Mouse (Mus musculus) kidney, embryonic 16.5 days (tissue): Measurements from ENCODE around the gene Asah2. TPM values are rescaled to one million over a fixed set of nuclear protein-coding genes. Genes with fewer than 3 reads are reported as not detected.

Experiments used
- ATAC-seq: fragments of 200-750 bp; cut with Nextera tagmentation; 2 replicates; pipeline ENCODE4 v1.8.0; 2017; ENCODE audit warnings: moderate TSS enrichment; ENCODE audit not compliant: low FRiP score, low TSS enrichment
- H3K27ac ChIP-seq: fragments of 300-500 bp; sonication (generic); 2 replicates; pipeline ENCODE4 v1.5.1; 2014; ENCODE audit warnings: low read length
- H3K27me3 ChIP-seq: fragments of 300-500 bp; sonication (generic); 2 replicates; pipeline ENCODE4 v1.6.1; 2014; ENCODE audit warnings: low read length, control low read depth, mixed read lengths; ENCODE audit not compliant: insufficient read depth
- H3K36me3 ChIP-seq: fragments of 300-500 bp; sonication (generic); 2 replicates; pipeline ENCODE4 v1.6.1; 2014; ENCODE audit warnings: low read length, control low read depth, mixed read lengths; ENCODE audit not compliant: insufficient read depth
- H3K4me1 ChIP-seq: fragments of 300-500 bp; sonication (generic); 2 replicates; pipeline ENCODE4 v1.6.1; 2014; ENCODE audit warnings: low read length, control low read depth, mixed read lengths; ENCODE audit not compliant: insufficient read depth
- H3K4me2 ChIP-seq: fragments of 300-500 bp; sonication (generic); replicated peaks from 2 replicates; pipeline ENCODE4 v1.6.1; 2014; ENCODE audit warnings: low read depth, low read length
- H3K4me3 ChIP-seq: fragments of 300-500 bp; sonication (generic); 2 replicates; pipeline ENCODE4 v1.5.1; 2014; ENCODE audit warnings: mild to moderate bottlenecking, low read length
- H3K9ac ChIP-seq: fragments of 300-500 bp; sonication (generic); replicated peaks from 2 replicates; pipeline ENCODE4 v1.6.1; 2014; ENCODE audit warnings: low read length
- H3K9me3 ChIP-seq: fragments of 300-500 bp; sonication (generic); 2 replicates; pipeline ENCODE4 v1.6.1; 2016; ENCODE audit warnings: low read length, control low read depth
- WGBS: fragments of 180-500 bp; shearing (Covaris S2); extraction: QIAGEN DNeasy Blood & Tissue Kit; methylation state at CpG from one replicate; pipeline ENCODE4 v1.1.7; 2014; 5-methylcytosine and 5-hydroxymethylcytosine counted together
- polyA plus RNA-seq: library from polyadenylated mRNA; unstranded; fragments of >200 nt; fragmentation: Nextera tagmentation; extraction: Ambion mirVana; gene quantifications from 2 replicates; pipeline ENCODE4 v1.2.1, GENCODE M21; 2015

Asah2 gene
- polyA plus RNA-seq, 1 experiment from 2014 or later = 2.0 TPM

- Histone ChIP-seq H3K4me2 (no peak overlapping the region), H3K36me3 (peaks cover 14% of the 10 kb centered on the region; the same call in 1 of the 2 replicates), H3K27me3 (no peaks in the 10 kb centered on the region), H3K9ac (no peak overlapping the region), H3K9me3 (no peaks in the 10 kb centered on the region), H3K4me3 (no peak overlapping the region), H3K27ac (no peak overlapping the region), H3K4me1 (no peaks in the 10 kb centered on the region)
- ATAC-seq = no peak
- 91% methylated on average over 8 of the region's 8 CpGs for WGBS
Measured at GRCm38 (mm10) chr19:32129281-32129680, 21.3 kb upstream of the Asah2 start.

DNA sequence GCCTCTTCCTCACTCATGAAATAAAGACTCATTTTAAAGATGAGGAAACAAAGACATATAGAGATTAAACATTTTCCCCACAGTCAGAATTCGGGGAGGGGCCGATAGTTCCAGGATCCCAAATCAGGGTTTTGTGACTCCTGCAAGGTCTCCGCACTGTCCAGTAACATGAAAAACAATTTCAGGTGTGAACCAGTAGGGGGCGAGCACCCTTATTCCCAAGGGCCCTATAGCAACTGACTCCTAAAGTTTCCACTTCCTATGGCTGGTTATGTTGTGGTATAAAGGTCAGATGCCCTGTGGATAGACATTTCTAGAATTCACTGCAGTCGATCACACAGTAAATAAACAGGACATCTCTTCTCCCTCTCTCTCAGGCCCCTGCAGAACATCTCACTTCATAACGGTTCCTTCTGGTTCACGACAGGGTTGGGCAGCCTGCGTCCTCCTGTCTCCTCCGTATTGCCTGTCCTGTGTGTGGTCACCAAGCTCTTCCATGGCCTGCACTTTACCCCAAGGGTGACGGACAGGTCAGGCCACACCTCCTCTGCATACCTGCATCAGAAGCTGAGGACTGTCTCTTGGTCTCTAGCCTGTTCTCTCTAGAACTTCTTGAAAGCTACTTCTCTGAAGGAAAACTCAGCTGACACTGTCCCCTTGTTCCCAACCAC is 19.3 kb upstream of the Asah2 start:
- Histone ChIP-seq H3K4me1 (no peaks in the 10 kb centered on the region), H3K9me3 (no peaks in the 10 kb centered on the region), H3K4me3 (no peak overlapping the region), H3K27ac (no peak overlapping the region), H3K9ac (no peak overlapping the region), H3K4me2 (no peak overlapping the region), H3K27me3 (no peaks in the 10 kb centered on the region), H3K36me3 (peaks cover 21% of the 10 kb centered on the region; the same call in 1 of the 2 replicates)
- ATAC-seq = peak; percentile 77; the same call in 1 of the 2 replicates
- WGBS = 74% methylated on average over 10 of the region's 10 CpGs

GRCm38 (mm10) chr19:32124155-32124554 is 16.1 kb upstream of the Asah2 start:
- Histone ChIP-seq H3K4me3 (no peak overlapping the region), H3K9me3 (no peaks in the 10 kb centered on the region), H3K36me3 (peaks cover 22% of the 10 kb centered on the region; the same call in 1 of the 2 replicates), H3K4me2 (no peak overlapping the region), H3K4me1 (no peaks in the 10 kb centered on the region), H3K27ac (no peak overlapping the region), H3K9ac (no peak overlapping the region), H3K27me3 (no peaks in the 10 kb centered on the region)
- no peak for ATAC-seq
- 72% methylated on average over 9 of the region's 9 CpGs for WGBS

- no peaks in the 10 kb centered on the region for H3K4me1 ChIP-seq
- WGBS = 93% methylated on average over 5 of the region's 5 CpGs
- no peak for ATAC-seq
Measured at GRCm38 (mm10) chr19:32123196-32123595, 15.2 kb upstream of the Asah2 start.

DNA sequence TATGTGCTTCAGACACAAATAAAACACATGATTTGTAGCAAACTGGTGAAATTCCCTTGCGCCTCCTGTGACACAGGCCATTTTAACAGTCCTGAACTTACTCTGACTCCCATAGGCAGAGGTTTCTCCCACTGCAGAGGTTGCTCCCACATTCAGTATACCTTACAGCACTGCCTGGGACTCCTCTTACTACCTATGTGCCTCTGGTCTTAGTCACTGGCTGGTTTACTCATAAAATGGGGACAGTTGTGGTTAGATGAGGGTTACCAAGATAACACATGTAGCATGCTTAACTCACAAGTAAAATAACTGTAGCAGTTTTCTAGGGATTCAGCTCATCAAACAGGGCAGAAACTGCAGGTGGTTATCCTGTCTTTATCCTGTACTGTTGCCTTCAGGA is 12.8 kb upstream of the Asah2 start:
- no peaks in the 10 kb centered on the region for H3K27me3 ChIP-seq
- WGBS = 44% methylated on average over 1 of the region's 1 CpGs
- no peaks in the 10 kb centered on the region for H3K9me3 ChIP-seq
- ATAC-seq = 0 out of 2 replicates have a peak, but pooled peaks have one; percentile 9
- no peak overlapping the region for H3K9ac ChIP-seq
- H3K36me3 ChIP-seq = peaks cover 12% of the 10 kb centered on the region; the same call in 1 of the 2 replicates
- no peak overlapping the region for H3K4me3 ChIP-seq
- H3K27ac ChIP-seq = no peak overlapping the region
- no peak overlapping the region for H3K4me2 ChIP-seq
- H3K4me1 ChIP-seq = no peaks in the 10 kb centered on the region

More at GRCm38 (mm10) chr19:32123196-32123595, 15.2 kb upstream of the Asah2 start:
- H3K9ac ChIP-seq = no peak overlapping the region
- peaks cover 17% of the 10 kb centered on the region; the same call in 1 of the 2 replicates for H3K36me3 ChIP-seq
- no peak overlapping the region for H3K4me2 ChIP-seq
- no peaks in the 10 kb centered on the region for H3K9me3 ChIP-seq
- H3K27me3 ChIP-seq = no peaks in the 10 kb centered on the region
- H3K27ac ChIP-seq = no peak overlapping the region
- no peak overlapping the region for H3K4me3 ChIP-seq

DNA sequence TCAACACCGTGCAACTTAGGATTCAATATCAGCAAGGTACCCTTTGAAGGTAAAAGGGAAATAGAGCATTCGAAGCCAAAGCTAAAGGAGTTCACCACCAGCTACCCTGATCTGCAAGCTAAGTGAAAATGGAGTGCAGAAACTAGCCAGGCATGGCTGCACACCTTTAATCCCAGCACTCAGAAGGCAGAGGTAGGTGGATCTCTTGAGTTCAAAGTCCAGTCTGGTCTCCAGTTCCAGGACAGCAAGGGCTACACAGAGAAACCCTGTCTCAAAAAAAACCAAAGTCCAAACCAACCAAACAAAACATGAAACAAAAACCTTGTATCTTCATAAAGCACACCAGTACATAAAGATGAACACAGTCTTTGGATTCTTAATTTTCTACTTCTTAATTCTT is 11.7 kb upstream of the Asah2 start:
- Histone ChIP-seq H3K4me2 (no peak overlapping the region), H3K27ac (no peak overlapping the region), H3K9me3 (no peaks in the 10 kb centered on the region), H3K27me3 (no peaks in the 10 kb centered on the region), H3K4me1 (no peaks in the 10 kb centered on the region), H3K4me3 (no peak overlapping the region), H3K9ac (no peak overlapping the region), H3K36me3 (peaks cover 12% of the 10 kb centered on the region; the same call in 1 of the 2 replicates)
- no peak; the same call in 1 of the 2 replicates for ATAC-seq
- WGBS = 69% methylated on average over 2 of the region's 2 CpGs

DNA sequence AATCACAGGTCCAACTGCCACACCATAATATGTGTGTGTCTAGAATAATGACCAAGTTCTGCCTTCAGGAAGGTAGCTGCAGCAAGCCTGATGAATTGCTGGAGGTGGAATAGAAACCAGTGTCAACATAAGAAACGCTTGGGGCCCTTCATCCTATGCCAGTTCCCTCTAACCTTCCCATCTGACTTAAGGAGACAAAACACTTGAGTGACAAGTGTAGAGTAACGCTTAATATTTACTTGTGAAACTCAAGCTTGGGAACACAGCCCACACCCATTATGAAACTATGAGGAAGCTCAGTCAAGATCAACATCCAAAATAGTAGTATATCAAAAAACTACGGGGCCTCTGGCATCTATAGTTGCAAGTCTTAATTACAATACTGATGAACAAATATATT is 10.5 kb upstream of the Asah2 start:
- Histone ChIP-seq H3K9me3 (no peaks in the 10 kb centered on the region), H3K4me2 (no peak overlapping the region), H3K27ac (no peak overlapping the region), H3K9ac (no peak overlapping the region), H3K4me1 (peaks cover 1% of the 10 kb centered on the region), H3K27me3 (no peaks in the 10 kb centered on the region), H3K36me3 (peaks cover 5% of the 10 kb centered on the region; the same call in 1 of the 2 replicates), H3K4me3 (no peak overlapping the region)
- WGBS = 71% methylated on average over 3 of the region's 3 CpGs
- no peak for ATAC-seq

DNA sequence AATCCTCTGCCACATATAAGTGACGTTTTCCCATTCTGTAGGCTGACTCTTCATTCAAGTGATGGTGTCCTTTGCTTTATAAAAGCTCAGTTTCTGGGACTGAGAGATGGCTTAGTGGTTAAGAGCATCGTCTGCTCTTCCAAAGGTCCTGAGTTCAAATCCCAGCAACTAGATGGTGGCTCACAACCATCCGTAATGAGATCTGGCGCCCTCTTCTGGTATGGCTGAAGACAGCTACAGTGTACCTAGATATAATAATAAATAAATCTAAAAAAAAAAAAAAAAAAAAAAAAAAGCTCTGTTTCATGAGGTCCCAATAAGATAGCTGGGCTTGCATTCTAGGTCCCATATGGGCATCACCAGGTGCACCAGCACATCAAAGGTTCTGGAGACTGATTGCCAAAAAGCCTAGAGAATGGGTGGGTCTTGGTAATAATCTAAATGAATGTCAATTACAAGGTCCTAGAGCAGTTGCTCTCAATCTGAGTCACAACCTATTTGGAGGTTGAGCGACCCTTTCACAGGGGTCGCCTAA is 9.5 kb upstream of the Asah2 start:
- WGBS = 87% methylated on average over 6 of the region's 6 CpGs
- no peak for ATAC-seq
- Histone ChIP-seq H3K27me3 (no peaks in the 10 kb centered on the region), H3K27ac (no peak overlapping the region), H3K4me3 (no peak overlapping the region), H3K36me3 (peaks cover 5% of the 10 kb centered on the region; the same call in 1 of the 2 replicates), H3K9ac (no peak overlapping the region), H3K4me1 (peaks cover 9% of the 10 kb centered on the region), H3K9me3 (no peaks in the 10 kb centered on the region), H3K4me2 (no peak overlapping the region)

- no peaks in the 10 kb centered on the region for H3K36me3 ChIP-seq
- H3K9me3 ChIP-seq = no peaks in the 10 kb centered on the region
- no peak overlapping the region for H3K4me3 ChIP-seq
- no peak overlapping the region for H3K9ac ChIP-seq
- peak overlapping the region; percentile 37 for H3K27ac ChIP-seq
- no peaks in the 10 kb centered on the region for H3K27me3 ChIP-seq
- H3K4me2 ChIP-seq = no peak overlapping the region
- H3K4me1 ChIP-seq = peaks cover 25% of the 10 kb centered on the region
- WGBS = 67% methylated on average over 8 of the region's 8 CpGs
- peak; percentile 44; the same call in 1 of the 2 replicates for ATAC-seq
Measured at GRCm38 (mm10) chr19:32111866-32112790, 4.1 kb upstream of the Asah2 start.
